Mouse (Mus musculus) heart, embryonic 11.5 days (tissue): ENCODE data around the gene Pgam2. TPM values are rescaled to one million over a fixed set of nuclear protein-coding genes. Genes with fewer than 3 reads are reported as not detected.

Experiments
- ATAC-seq: fragments of 200-750 bp; cut with Nextera tagmentation; replicated peaks from 2 replicates; pipeline ENCODE4 v1.8.0; 2017; ENCODE audit warnings: moderate library complexity; ENCODE audit not compliant: insufficient number of reproducible peaks, low FRiP score, low TSS enrichment
- H3K27ac ChIP-seq: fragments of 300-500 bp; sonication (generic); 2 replicates; pipeline ENCODE4 v1.5.1; 2014; ENCODE audit warnings: mild to moderate bottlenecking, low read depth, low read length
- H3K27me3 ChIP-seq: fragments of 300-500 bp; sonication (generic); 2 replicates; pipeline ENCODE4 v1.6.1; 2014; ENCODE audit warnings: mild to moderate bottlenecking, low read length, mixed read lengths; ENCODE audit not compliant: control insufficient read depth, insufficient read depth
- H3K36me3 ChIP-seq: fragments of 300-500 bp; sonication (generic); 2 replicates; pipeline ENCODE4 v1.6.1; 2014; ENCODE audit warnings: mild to moderate bottlenecking, low read length, moderate library complexity, mixed read lengths; ENCODE audit not compliant: control insufficient read depth, insufficient read depth
- H3K4me1 ChIP-seq: fragments of 300-500 bp; sonication (generic); 2 replicates; pipeline ENCODE4 v1.6.1; 2014; ENCODE audit warnings: low read length; ENCODE audit not compliant: control insufficient read depth, insufficient read depth
- H3K4me2 ChIP-seq: fragments of 300-500 bp; sonication (generic); 2 replicates; pipeline ENCODE4 v1.6.1; 2014; ENCODE audit warnings: mild to moderate bottlenecking, moderate library complexity
- H3K4me3 ChIP-seq: fragments of 300-500 bp; sonication (generic); 2 replicates; pipeline ENCODE4 v1.5.1; 2014; ENCODE audit warnings: low read depth, low read length
- H3K9ac ChIP-seq: fragments of 300-500 bp; sonication (generic); 2 replicates; pipeline ENCODE4 v1.6.1; 2014; ENCODE audit warnings: mild to moderate bottlenecking, low read depth, low read length, moderate library complexity
- H3K9me3 ChIP-seq: fragments of 300-500 bp; sonication (generic); replicated peaks from 2 replicates; pipeline ENCODE4 v1.6.1; 2016; ENCODE audit warnings: low read length; ENCODE audit not compliant: control insufficient read depth
- WGBS: fragments of 180-500 bp; shearing (Covaris S2); extraction: QIAGEN DNeasy Blood & Tissue Kit; methylation state at CpG from one replicate; pipeline ENCODE4 v1.1.7; 2014; ENCODE audit not compliant: insufficient replicate concordance; 5-methylcytosine and 5-hydroxymethylcytosine counted together
- polyA plus RNA-seq: library from polyadenylated mRNA; unstranded; fragments of >200 nt; fragmentation: Nextera tagmentation; extraction: Ambion mirVana; gene quantifications from 2 replicates; pipeline ENCODE4 v1.2.1, GENCODE M21; 2014

The Pgam2 gene
- polyA plus RNA-seq, 1 experiment from 2014 or later, result 761 TPM

- Histone ChIP-seq H3K4me3 (no peak overlapping the region), H3K4me2 (no peak overlapping the region), H3K4me1 (peaks cover 19% of the 10 kb centered on the region), H3K36me3 (peaks cover 20% of the 10 kb centered on the region), H3K9ac (no peak overlapping the region), H3K9me3 (no peaks in the 10 kb centered on the region), H3K27me3 (no peaks in the 10 kb centered on the region), H3K27ac (no peak overlapping the region)
- ATAC-seq, result no peak
- 96% methylated on average over 1 of the region's 1 CpGs for WGBS
These were observed 13.1 kb downstream of the Pgam2 start for GRCm38 (mm10) chr11:5790431-5790830.

- Histone ChIP-seq H3K27me3 (no peaks in the 10 kb centered on the region), H3K4me2 (peak overlapping the region; percentile 96), H3K4me1 (peaks cover 17% of the 10 kb centered on the region), H3K4me3 (peak overlapping the region; percentile 87; the same call in 1 of the 2 replicates), H3K36me3 (peaks cover 14% of the 10 kb centered on the region), H3K9me3 (no peaks in the 10 kb centered on the region), H3K27ac (no peak overlapping the region), H3K9ac (no peak overlapping the region; the same call in 1 of the 2 replicates)
- 61% methylated on average over 3 of the region's 3 CpGs for WGBS
- ATAC-seq, result no peak
These were observed 13.7 kb downstream of the Pgam2 start for GRCm38 (mm10) chr11:5789754-5790333.

GRCm38 (mm10) chr11:5789071-5789753 is 14.3 kb downstream of the Pgam2 start:
- no peak for ATAC-seq
- Histone ChIP-seq H3K36me3 (peaks cover 8% of the 10 kb centered on the region; the same call in 1 of the 2 replicates), H3K27me3 (no peaks in the 10 kb centered on the region), H3K9me3 (no peaks in the 10 kb centered on the region), H3K9ac (peak overlapping the region; percentile 95), H3K27ac (peak overlapping the region; percentile 95), H3K4me1 (peaks cover 17% of the 10 kb centered on the region), H3K4me2 (peak overlapping the region; percentile 96), H3K4me3 (peak overlapping the region; percentile 87)
- WGBS, result 63% methylated on average over 6 of the region's 6 CpGs

DNA sequence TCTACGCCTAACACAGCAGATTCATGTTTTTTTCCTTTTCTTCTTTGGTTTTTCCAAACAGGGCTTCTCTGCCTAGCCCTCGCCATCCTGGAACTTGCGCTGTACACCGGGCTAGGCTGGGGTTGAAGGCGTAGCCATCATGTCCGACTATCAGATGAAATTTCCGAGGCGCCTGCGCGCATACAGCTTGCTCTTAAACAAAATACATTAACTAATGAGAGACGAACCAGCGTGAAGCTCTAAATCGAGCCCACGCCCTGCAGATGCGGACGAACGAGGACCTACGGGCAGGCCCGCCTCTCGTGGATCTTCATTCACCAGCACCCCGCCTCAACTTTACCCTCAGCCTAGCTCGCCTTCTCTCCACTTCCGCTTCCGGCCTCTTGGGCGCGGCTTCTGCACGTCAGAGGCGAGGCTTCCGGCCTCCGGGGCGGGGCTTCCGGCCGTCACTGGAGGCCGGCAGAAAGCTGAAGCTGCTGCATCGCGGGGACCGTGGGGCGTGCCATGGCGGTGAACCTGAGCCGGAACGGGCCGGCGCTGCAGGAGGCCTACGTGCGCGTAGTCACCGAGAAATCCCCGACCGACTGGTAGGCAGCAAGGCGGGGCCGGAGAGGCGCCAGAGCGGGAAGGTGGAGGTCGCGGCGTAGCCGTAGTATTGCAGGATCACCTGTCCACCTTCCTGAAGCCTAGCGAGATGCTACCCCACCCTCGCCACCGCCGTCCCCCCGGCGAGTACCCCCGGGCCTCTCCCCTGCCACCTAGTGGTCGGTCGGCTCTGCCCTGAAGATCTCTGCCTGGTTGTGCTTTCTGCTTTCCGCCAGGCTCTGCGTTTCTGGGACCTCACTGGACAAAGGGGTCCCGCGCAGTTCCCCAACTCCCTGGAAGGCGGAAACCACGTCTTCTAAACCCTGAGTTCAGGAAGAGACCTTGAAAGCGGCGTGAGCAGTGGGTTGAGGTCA is 15.2 kb downstream of the Pgam2 start, which contains the start of gene Dbnl:
Gene Dbnl (plus strand): TSS at position 433 of the 959 bp plus-strand sequence.
- Histone ChIP-seq H3K27ac (peak within 1 kb of the TSS; percentile 95), H3K4me2 (peak within 1 kb of the TSS; percentile 96), H3K4me3 (peak within 1 kb of the TSS; percentile 87), H3K27me3 (no peaks in the 10 kb centered on the region), H3K36me3 (peaks cover 4% of the 10 kb centered on the region; the same call in 1 of the 2 replicates), H3K9me3 (no peaks in the 10 kb centered on the region), H3K9ac (peak within 1 kb of the TSS; percentile 95), H3K4me1 (peaks cover 17% of the 10 kb centered on the region)
- peak; percentile 94 for ATAC-seq
- under 1% methylated on average over 74 of the region's 74 CpGs for WGBS

- H3K4me2 ChIP-seq, result peak overlapping the region; percentile 96
- peak overlapping the region; percentile 95 for H3K27ac ChIP-seq
- 36% methylated on average over 8 of the region's 8 CpGs for WGBS
- H3K4me3 ChIP-seq, result peak overlapping the region; percentile 87
- ATAC-seq, result no peak
- peaks cover 17% of the 10 kb centered on the region for H3K4me1 ChIP-seq
- H3K9ac ChIP-seq, result peak overlapping the region; percentile 95
- H3K36me3 ChIP-seq, result peaks cover 4% of the 10 kb centered on the region; the same call in 1 of the 2 replicates
- H3K27me3 ChIP-seq, result no peaks in the 10 kb centered on the region
- no peaks in the 10 kb centered on the region for H3K9me3 ChIP-seq
These were observed 15.9 kb downstream of the Pgam2 start for GRCm38 (mm10) chr11:5787671-5788055.

GRCm38 (mm10) chr11:5785732-5786131 is 17.8 kb downstream of the Pgam2 start:
- no peak overlapping the region for H3K27ac ChIP-seq
- H3K27me3 ChIP-seq, result no peaks in the 10 kb centered on the region
- no peak overlapping the region for H3K4me3 ChIP-seq
- no peaks in the 10 kb centered on the region for H3K36me3 ChIP-seq
- peaks cover 19% of the 10 kb centered on the region for H3K4me1 ChIP-seq
- no peak overlapping the region for H3K4me2 ChIP-seq
- H3K9me3 ChIP-seq, result no peaks in the 10 kb centered on the region
- ATAC-seq, result no peak
- H3K9ac ChIP-seq, result no peak overlapping the region

DNA sequence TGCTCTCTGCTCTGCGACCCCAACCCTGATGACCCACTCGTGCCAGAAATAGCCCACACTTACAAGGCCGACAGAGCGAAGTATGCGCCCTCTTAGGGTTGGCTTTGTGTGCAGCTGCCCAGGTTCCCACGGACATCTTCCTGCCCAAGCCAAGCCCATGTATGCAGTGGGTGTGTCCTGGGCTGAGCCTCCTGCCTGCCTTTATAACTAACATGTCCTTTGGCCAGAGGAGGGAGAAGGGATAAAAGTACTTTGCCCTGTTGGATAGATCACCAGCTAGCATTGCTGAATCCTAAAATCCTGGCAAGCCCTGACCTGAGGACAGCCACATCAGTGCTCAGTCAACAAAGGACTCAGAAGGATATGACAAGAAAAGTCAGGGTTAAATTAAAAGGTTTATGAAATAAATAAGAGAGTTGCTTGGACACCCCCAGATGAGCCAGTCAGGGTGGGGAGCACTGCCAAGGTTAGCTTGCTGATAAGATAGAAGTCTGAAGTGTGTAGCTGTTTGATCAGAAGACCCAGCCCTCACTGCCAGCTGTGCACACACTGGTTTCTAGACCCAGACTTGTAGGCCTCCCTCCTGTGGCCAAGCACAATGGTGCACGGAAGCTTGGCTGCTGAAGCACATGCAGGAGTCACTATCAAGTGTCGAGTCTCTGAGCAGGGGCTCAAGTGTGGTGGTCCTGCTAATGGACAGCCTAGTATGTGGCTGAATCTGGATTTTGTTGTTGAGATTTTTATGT is 21.2 kb downstream of the Pgam2 start:
- no peaks in the 10 kb centered on the region for H3K27me3 ChIP-seq
- ATAC-seq, result no peak
- no peak overlapping the region for H3K4me3 ChIP-seq
- WGBS, result 53% methylated on average over 8 of the region's 8 CpGs
- no peaks in the 10 kb centered on the region for H3K36me3 ChIP-seq
- H3K4me1 ChIP-seq, result peaks cover 5% of the 10 kb centered on the region; the same call in 1 of the 2 replicates
- H3K9ac ChIP-seq, result no peak overlapping the region
- H3K4me2 ChIP-seq, result no peak overlapping the region
- H3K9me3 ChIP-seq, result no peaks in the 10 kb centered on the region
- H3K27ac ChIP-seq, result no peak overlapping the region

GRCm38 (mm10) chr11:5780035-5780499 is 23.5 kb downstream of the Pgam2 start:
- ATAC-seq, result no peak
- H3K4me1 ChIP-seq, result peaks cover 2% of the 10 kb centered on the region; the same call in 1 of the 2 replicates
- no peaks in the 10 kb centered on the region for H3K9me3 ChIP-seq
- H3K36me3 ChIP-seq, result no peaks in the 10 kb centered on the region
- H3K4me3 ChIP-seq, result no peak overlapping the region
- H3K27me3 ChIP-seq, result no peaks in the 10 kb centered on the region
- H3K4me2 ChIP-seq, result no peak overlapping the region
- H3K9ac ChIP-seq, result no peak overlapping the region
- WGBS, result 79% methylated on average over 6 of the region's 6 CpGs
- no peak overlapping the region for H3K27ac ChIP-seq
